Mouse (Mus musculus): ENCODE results near the gene B230104I21Rik.

The B230104I21Rik gene

GRCm38 (mm10) chr4:154335761-154336160, at the start of gene B230104I21Rik:
TSS of gene B230104I21Rik (plus strand) at chr4:154336127.
- no peak for DNase-seq

- peak; percentile 28 to 61 for DNase-seq
Measured at GRCm38 (mm10) chr4:154293735-154294201, 42.2 kb upstream of the B230104I21Rik start.

GRCm38 (mm10) chr4:154294262-154294731, 41.6 kb upstream of the B230104I21Rik start:
- peak; percentile 70 to 84 for DNase-seq

- DNase-seq = peak; percentile 62 to 78
Measured at GRCm38 (mm10) chr4:154297761-154298160, 38.2 kb upstream of the B230104I21Rik start.

- DNase-seq = peak; percentile 74 to 87
Measured at GRCm38 (mm10) chr4:154299541-154300271, 36.2 kb upstream of the B230104I21Rik start.

- peak; percentile 59 to 73 for DNase-seq
Measured at GRCm38 (mm10) chr4:154301466-154301881, 34.5 kb upstream of the B230104I21Rik start, which contains the start of gene Arhgef16. TSS of gene Arhgef16 (minus strand) at chr4:154301676.

- DNase-seq = no peak
Measured at GRCm38 (mm10) chr4:154309131-154309530, 26.8 kb upstream of the B230104I21Rik start.

- DNase-seq = no peak
Measured at GRCm38 (mm10) chr4:154310576-154311262, 25.2 kb upstream of the B230104I21Rik start.

- no peak for DNase-seq
Measured at GRCm38 (mm10) chr4:154312143-154312812, 23.6 kb upstream of the B230104I21Rik start.

GRCm38 (mm10) chr4:154312935-154313621, 22.8 kb upstream of the B230104I21Rik start:
- no peak for DNase-seq

GRCm38 (mm10) chr4:154313622-154313967, 22.3 kb upstream of the B230104I21Rik start:
- no peak for DNase-seq

GRCm38 (mm10) chr4:154325410-154325809, 10.5 kb upstream of the B230104I21Rik start:
- DNase-seq = no peak

GRCm38 (mm10) chr4:154328431-154328830, 7.5 kb upstream of the B230104I21Rik start:
- peak; percentile 47 to 49 for DNase-seq

GRCm38 (mm10) chr4:154328836-154329235, 7.1 kb upstream of the B230104I21Rik start:
- DNase-seq = peak; percentile 83 to 85

GRCm38 (mm10) chr4:154330001-154330400, 5.9 kb upstream of the B230104I21Rik start:
- DNase-seq = no peak

- peak; percentile 28 to 39 for DNase-seq
Measured at GRCm38 (mm10) chr4:154331271-154331670, 4.7 kb upstream of the B230104I21Rik start.

GRCm38 (mm10) chr4:154333300-154333699, 2.6 kb upstream of the B230104I21Rik start:
- no peak for DNase-seq

- DNase-seq = peak; percentile 48 to 63
Measured at GRCm38 (mm10) chr4:154334699-154335402, 1.1 kb upstream of the B230104I21Rik start.

GRCm38 (mm10) chr4:154336650-154337049, 723 bp downstream of the B230104I21Rik start:
- DNase-seq = peak; percentile 67 to 76

- peak; percentile 59 to 71 for DNase-seq
Measured at GRCm38 (mm10) chr4:154346731-154347522, 11.0 kb downstream of the B230104I21Rik start.
